Mouse (Mus musculus) yolk sac, embryonic 10.5 days (tissue): ENCODE measurements around the gene Atp5c1.
A peak's percentile ranks its signal among the peaks of the same experiment; 100 is the strongest.

Experiments
- DNase-seq: peaks from one replicate; pipeline ENCODE4 v3.0.0-alpha.2; 2017; ENCODE audit warnings: low spot score

Atp5c1 gene

GRCm38 (mm10) chr2:10080310-10081010 lies at the start of gene Atp5c1, which contains the start of gene Kin:
Gene Atp5c1, minus strand, starts transcription at chr2:10080510.
Gene Kin, plus strand, starts transcription at chr2:10080593.
- peak; percentile 95 for DNase-seq

GRCm38 (mm10) chr2:10128571-10128970 lies 48.3 kb upstream of the Atp5c1 start:
- peak; percentile 53 for DNase-seq

GRCm38 (mm10) chr2:10127471-10127870 lies 47.2 kb upstream of the Atp5c1 start:
- DNase-seq = peak; percentile 49

- no peak for DNase-seq
These were observed 45.8 kb upstream of the Atp5c1 start for GRCm38 (mm10) chr2:10126122-10126521.

GRCm38 (mm10) chr2:10121826-10122225 lies 41.5 kb upstream of the Atp5c1 start:
- no peak for DNase-seq

GRCm38 (mm10) chr2:10119276-10119675 lies 39.0 kb upstream of the Atp5c1 start:
- no peak for DNase-seq

GRCm38 (mm10) chr2:10118751-10119150 lies 38.4 kb upstream of the Atp5c1 start:
- no peak for DNase-seq

- DNase-seq = no peak
These were observed 28.4 kb upstream of the Atp5c1 start for GRCm38 (mm10) chr2:10108535-10109189.

GRCm38 (mm10) chr2:10101180-10101579 lies 20.9 kb upstream of the Atp5c1 start:
- peak; percentile 34 for DNase-seq

- peak; percentile 54 for DNase-seq
These were observed 20.2 kb upstream of the Atp5c1 start for GRCm38 (mm10) chr2:10100471-10100870.

GRCm38 (mm10) chr2:10098598-10099215 lies 18.4 kb upstream of the Atp5c1 start:
- DNase-seq = no peak

GRCm38 (mm10) chr2:10094327-10095100 lies 14.2 kb upstream of the Atp5c1 start:
- DNase-seq = peak; percentile 65

GRCm38 (mm10) chr2:10087256-10087850 lies 7.0 kb upstream of the Atp5c1 start:
- DNase-seq = no peak

- DNase-seq = no peak
These were observed 2.4 kb upstream of the Atp5c1 start for GRCm38 (mm10) chr2:10082737-10083136.

GRCm38 (mm10) chr2:10081453-10082080 lies 1.3 kb upstream of the Atp5c1 start:
- no peak for DNase-seq

GRCm38 (mm10) chr2:10079745-10080309 lies 483 bp downstream of the Atp5c1 start:
- no peak for DNase-seq

- no peak for DNase-seq
These were observed 3.6 kb downstream of the Atp5c1 start for GRCm38 (mm10) chr2:10076675-10077074.

- DNase-seq = peak; percentile 70
These were observed 5.8 kb downstream of the Atp5c1 start for GRCm38 (mm10) chr2:10074470-10074869.

- no peak for DNase-seq
These were observed 8.6 kb downstream of the Atp5c1 start for GRCm38 (mm10) chr2:10071751-10072150.

- DNase-seq = no peak
These were observed 21.5 kb downstream of the Atp5c1 start for GRCm38 (mm10) chr2:10058836-10059235.

GRCm38 (mm10) chr2:10051996-10052395 lies 28.3 kb downstream of the Atp5c1 start:
- DNase-seq = no peak
